ENCODE assay signal across 16 mouse cellular contexts in genomic region chr1:52010741-52011140, GRCm38 (mm10).
"Had no signal": no experiment of that assay in that cellular context is flagged by ENCODE, and none has a peak within 500 bp of the region (broad histone marks: within the 10 kb centered on the region; RNA-seq: fewer than 3 reads in every experiment).

No protein-coding gene starts in this region.

- H3K27me3 ChIP-seq: liver, embryonic 13.5 days; midbrain, embryonic 15.5 days; stomach, embryonic 15.5 days had no signal

- H3K4me1 ChIP-seq: stomach, embryonic 15.5 days had no signal

- H3K27ac ChIP-seq: left cerebral cortex, adult 2 months; liver, embryonic 13.5 days; midbrain, embryonic 10.5 days; midbrain, embryonic 15.5 days; neural tube, embryonic 13.5 days; stomach, embryonic 15.5 days had no signal

- H3K4me3 ChIP-seq: left cerebral cortex, adult 2 months; liver, embryonic 13.5 days; midbrain, embryonic 10.5 days; midbrain, embryonic 15.5 days; neural tube, embryonic 13.5 days; stomach, embryonic 15.5 days had no signal

- ATAC-seq: midbrain, embryonic 15.5 days had no signal

- H3K9ac ChIP-seq: liver, embryonic 13.5 days; midbrain, embryonic 15.5 days; neural tube, embryonic 13.5 days; stomach, embryonic 15.5 days had no signal

- H3K36me3 ChIP-seq: liver, embryonic 13.5 days; midbrain, embryonic 10.5 days; midbrain, embryonic 15.5 days; neural tube, embryonic 13.5 days; stomach, embryonic 15.5 days had no signal

- DNase-seq: kidney, adult 18-20 months; kidney, adult 9 months; kidney, postnatal 14 days; kidney, postnatal 4 days; layer of hippocampus, adult 9-11 months; liver, embryonic 13.5 days; lung, adult 2 months; lung, postnatal 14 days; lung, postnatal 4 days; retina, postnatal 1 day; right cerebral cortex, postnatal 25 days had no signal

- H3K4me2 ChIP-seq: liver, embryonic 13.5 days; midbrain, embryonic 15.5 days; neural tube, embryonic 13.5 days; stomach, embryonic 15.5 days had no signal

- H3K9me3 ChIP-seq: liver, embryonic 13.5 days; midbrain, embryonic 10.5 days; midbrain, embryonic 15.5 days; neural tube, embryonic 13.5 days; stomach, embryonic 15.5 days had no signal
